ENCODE assay signal across 14 mouse cellular contexts in the genomic region with DNA sequence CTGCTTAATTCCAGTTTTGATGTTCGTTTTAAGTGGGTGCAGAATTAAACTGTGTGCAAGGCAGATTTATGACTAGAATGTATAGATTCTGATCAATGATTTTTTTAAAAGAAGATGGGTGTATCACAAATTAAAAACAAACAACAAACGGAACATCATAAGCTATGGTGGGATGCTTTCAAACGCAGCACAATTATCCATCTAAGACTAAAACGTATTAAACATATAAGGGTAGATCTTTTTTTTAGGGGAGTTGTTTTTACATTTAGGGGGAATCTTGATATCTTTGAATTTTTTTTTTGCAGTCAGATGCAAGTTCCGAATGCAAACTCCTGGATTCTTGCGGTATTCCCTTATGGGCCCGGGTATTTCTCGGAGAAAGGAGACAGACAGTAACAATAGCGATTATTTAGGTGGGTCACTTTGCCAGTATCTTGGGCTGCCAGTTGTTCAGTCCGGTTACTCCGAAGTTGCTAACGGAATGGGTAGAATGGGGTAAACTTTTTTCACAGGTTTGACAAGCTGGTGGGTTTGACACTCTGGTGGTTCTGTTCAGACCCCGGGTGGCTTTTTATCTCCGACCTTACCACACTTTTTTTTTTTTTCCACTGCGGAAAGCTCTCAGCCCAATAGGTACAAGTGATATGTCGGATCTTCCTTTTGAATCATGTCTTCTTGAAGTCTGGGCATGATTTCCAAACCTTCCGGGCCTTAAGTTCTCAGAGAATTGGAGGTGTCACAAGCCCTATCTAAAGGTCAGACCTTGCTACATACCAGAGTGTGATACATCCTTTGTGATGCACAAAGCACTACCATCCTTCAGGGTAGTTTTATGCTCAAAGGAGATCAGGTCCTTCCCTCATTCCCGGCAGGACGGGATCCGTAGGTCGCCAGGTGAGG. TPM values are rescaled to one million over a fixed set of nuclear protein-coding genes. Genes with fewer than 3 reads are reported as not detected.
DNase-seq lines count a peak whose midpoint lies in the region; ATAC-seq and TF ChIP-seq lines count a peak whose summit lies in the region.
"Had no signal": no experiment of that assay in that cellular context is flagged by ENCODE, and none has a peak within 500 bp of the region (broad histone marks: within the 10 kb centered on the region; RNA-seq: fewer than 3 reads in every experiment).

No protein-coding gene starts in this region.

- H3K9ac ChIP-seq in heart, embryonic 11.5 days (ENCODE audit: low read depth, low read length): no peak overlapping the region
- no peak overlapping the region for H3K9ac ChIP-seq in heart, adult 2 months (ENCODE audit: low read depth, low read length)
- no peak overlapping the region for H3K9ac ChIP-seq in embryonic facial prominence, embryonic 11.5 days (replicated peaks; ENCODE audit: low read length)
- H3K9ac ChIP-seq in limb, embryonic 15.5 days: no peak overlapping the region

- no peaks in the 10 kb centered on the region for H3K9me3 ChIP-seq in heart, embryonic 11.5 days (replicated peaks; ENCODE audit: control insufficient read depth, low read length)
- H3K9me3 ChIP-seq in E14TG2a.4 (ENCODE audit: low read length): no peaks in the 10 kb centered on the region
- no peaks in the 10 kb centered on the region for H3K9me3 ChIP-seq in embryonic facial prominence, embryonic 11.5 days (replicated peaks; ENCODE audit: control insufficient read depth, low read length)
- no peaks in the 10 kb centered on the region for H3K9me3 ChIP-seq in limb, embryonic 15.5 days

- peaks cover 7% of the 10 kb centered on the region for H3K4me1 ChIP-seq in heart, embryonic 11.5 days (ENCODE audit: control insufficient read depth, insufficient read depth, low read length)
- H3K4me1 ChIP-seq in heart, adult 2 months (ENCODE audit: control insufficient read depth, insufficient read depth, low read length): no peaks in the 10 kb centered on the region
- H3K4me1 ChIP-seq in E14TG2a.4 (replicated peaks; ENCODE audit: low read depth, low read length): peaks cover 47% of the 10 kb centered on the region
- no peaks in the 10 kb centered on the region for H3K4me1 ChIP-seq in embryonic facial prominence, embryonic 11.5 days (ENCODE audit: control insufficient read depth, insufficient read depth, low read length)
- H3K4me1 ChIP-seq in limb, embryonic 15.5 days: peaks cover 28% of the 10 kb centered on the region

- H3K4me2 ChIP-seq in heart, embryonic 11.5 days: no peak overlapping the region
- H3K4me2 ChIP-seq in embryonic facial prominence, embryonic 11.5 days (ENCODE audit: low read depth, low read length): no peak overlapping the region
- no peak overlapping the region for H3K4me2 ChIP-seq in limb, embryonic 15.5 days

- intact Hi-C loops in heart, adult 2 months (cut with DNase I): no loop called here
- intact Hi-C loops in left cerebral cortex, postnatal 36 days (cut with DNase I): loop anchor here (10.0 kb wide), 1 partner anchor 505 kb away; no protein-coding TSS in a partner anchor

- TF ChIP-seq CTCF in heart, adult 2 months (IDR thresholded peaks at IDR 0.05): no peak
- no peak for TF ChIP-seq CTCF in E14TG2a.4 (conservative IDR thresholded peaks at IDR 0.05; ENCODE audit: low read length)

- 2% methylated on average over 21 of the region's 21 CpGs for WGBS in heart, embryonic 11.5 days (ENCODE audit: insufficient replicate concordance)
- 6% methylated on average over 21 of the region's 21 CpGs for whole genome bisulfite sequencing in heart, adult 2 months
- WGBS in embryonic facial prominence, embryonic 11.5 days: 2% methylated on average over 21 of the region's 21 CpGs
- WGBS in limb, embryonic 15.5 days: 7% methylated on average over 21 of the region's 21 CpGs

- DNase-seq in heart, adult 2 months: no peak
- DNase-seq in embryonic facial prominence, embryonic 11.5 days (ENCODE audit: low spot score): peak; percentile 29
- no peak for DNase-seq in left cerebral cortex, postnatal 36 days (ENCODE audit: low spot score in 2 of 2)
- DNase-seq in spleen, postnatal 36 days (ENCODE audit: low spot score in 2 of 2): no peak

- no peak for ATAC-seq in heart, embryonic 11.5 days (replicated peaks; ENCODE audit: insufficient number of reproducible peaks, low FRiP score, low TSS enrichment)
- no peak for ATAC-seq in embryonic facial prominence, embryonic 11.5 days (replicated peaks; ENCODE audit: insufficient number of reproducible peaks, low FRiP score, low TSS enrichment, low read depth)
- no peak for ATAC-seq in limb, embryonic 15.5 days (ENCODE audit: insufficient number of reproducible peaks, low FRiP score, low TSS enrichment, low read depth)
- no peak for ATAC-seq in erythroid progenitor cell, adult 5-6 weeks (replicated peaks; ENCODE audit: low FRiP score, poor library complexity, severe bottlenecking)

- no peak for TF ChIP-seq EP300 in heart, adult 2 months (IDR thresholded peaks at IDR 0.05; ENCODE audit: insufficient read depth, low read depth, low read length)

- no peak for TF ChIP-seq POLR2A in heart, adult 2 months (IDR thresholded peaks at IDR 0.05; ENCODE audit: insufficient read depth, low read depth, low read length)

- H3K27me3 ChIP-seq in heart, embryonic 11.5 days (ENCODE audit: control insufficient read depth, insufficient read depth, low read length): peaks cover 79% of the 10 kb centered on the region
- H3K27me3 ChIP-seq in heart, adult 2 months (ENCODE audit: control insufficient read depth, insufficient read depth, low read length): peaks cover 33% of the 10 kb centered on the region
- peaks cover 86% of the 10 kb centered on the region for H3K27me3 ChIP-seq in E14TG2a.4 (ENCODE audit: insufficient read depth, low read length)
- peaks cover 30% of the 10 kb centered on the region for H3K27me3 ChIP-seq in embryonic facial prominence, embryonic 11.5 days (ENCODE audit: control insufficient read depth, insufficient read depth, low read length)
- peaks cover 83% of the 10 kb centered on the region for H3K27me3 ChIP-seq in limb, embryonic 15.5 days

- no peaks in the 10 kb centered on the region for H3K79me2 ChIP-seq in heart, adult 2 months (replicated peaks; ENCODE audit: control insufficient read depth, insufficient read depth, low read length)

- no peak overlapping the region for H3K27ac ChIP-seq in heart, embryonic 11.5 days (ENCODE audit: low read depth, low read length)
- H3K27ac ChIP-seq in heart, adult 2 months: no peak overlapping the region
- no peak overlapping the region for H3K27ac ChIP-seq in embryonic facial prominence, embryonic 11.5 days (replicated peaks; ENCODE audit: low read depth, low read length)
- no peak overlapping the region for H3K27ac ChIP-seq in limb, embryonic 15.5 days
- H3K27ac ChIP-seq: hindbrain, postnatal 0 days; layer of hippocampus, adult 2 months had no signal

- peak overlapping the region; percentile 14; the same call in 1 of the 2 replicates for H3K4me3 ChIP-seq in heart, embryonic 11.5 days (ENCODE audit: low read depth, low read length)
- no peak overlapping the region for H3K4me3 ChIP-seq in heart, adult 2 months
- peak overlapping the region; percentile 61 for H3K4me3 ChIP-seq in E14TG2a.4 (replicated peaks; ENCODE audit: low read length)
- peak overlapping the region; percentile 5; the same call in 1 of the 2 replicates for H3K4me3 ChIP-seq in embryonic facial prominence, embryonic 11.5 days (ENCODE audit: low read depth, low read length)
- H3K4me3 ChIP-seq in limb, embryonic 15.5 days: peak overlapping the region; percentile 19
- H3K4me3 ChIP-seq: layer of hippocampus, adult 2 months had no signal

- no peaks in the 10 kb centered on the region for H3K36me3 ChIP-seq in heart, embryonic 11.5 days (ENCODE audit: control insufficient read depth, insufficient read depth, low read length)
- no peaks in the 10 kb centered on the region for H3K36me3 ChIP-seq in heart, adult 2 months (ENCODE audit: control insufficient read depth, insufficient read depth, low read length)
- no peaks in the 10 kb centered on the region for H3K36me3 ChIP-seq in E14TG2a.4 (ENCODE audit: insufficient read depth, low read length)
- H3K36me3 ChIP-seq in embryonic facial prominence, embryonic 11.5 days (replicated peaks; ENCODE audit: control insufficient read depth, insufficient read depth, low read depth, low read length): no peaks in the 10 kb centered on the region
- H3K36me3 ChIP-seq in limb, embryonic 15.5 days: no peaks in the 10 kb centered on the region

RNA-seq across cellular contexts. Expression of a gene that starts 5.5 kb away (rescaled TPM):
- 0.09 and 0.23 TPM in 2 replicates for polyA plus RNA-seq in heart, embryonic 11.5 days (2014; fragmentation: Nextera tagmentation; extraction: Ambion mirVana)
- not detected for total RNA-seq in heart, adult 2 months (2021)
- not detected in 2 replicates for polyA plus RNA-seq in heart, adult 2 months (2012; rRNA removed)
- 0.67 and 1.8 TPM in 2 replicates for polyA plus RNA-seq in embryonic facial prominence, embryonic 11.5 days (2014; fragmentation: Nextera tagmentation; extraction: Ambion mirVana)
- 0.96 and 1.1 TPM in 2 replicates for polyA plus RNA-seq in limb, embryonic 15.5 days (2015; fragmentation: Nextera tagmentation; extraction: Ambion mirVana)
- under 1 TPM in 1 of 2 experiments, not detected in 1; 0.70 TPM for total RNA-seq in left cerebral cortex, postnatal 36 days (2021)
- total RNA-seq in erythroid progenitor cell, adult 5-6 weeks (2015; ENCODE audit: low replicate concordance): not detected in 2 replicates
- not detected in 2 replicates for total RNA-seq in erythroid progenitor cell, adult 5-6 weeks (2017; ENCODE audit: low replicate concordance)
- total RNA-seq: heart, adult 18-20 months; layer of hippocampus, adult 2 months; liver, adult 2 months had no signal
- polyA plus RNA-seq: frontal cortex, adult 2 months; liver, adult 2 months; spleen, adult 2 months had no signal
